Mouse (Mus musculus) ES-Bruce4 (cell line): Measurements from ENCODE around the gene Arhgef1. TPM values are rescaled to one million over a fixed set of nuclear protein-coding genes. Genes with fewer than 3 reads are reported as not detected.

Experiments used
- H3K27ac ChIP-seq: 2 replicates; pipeline ENCODE4 v1.5.1; 2012; ENCODE audit warnings: low read length, inconsistent platforms; ENCODE audit not compliant: insufficient read depth
- H3K27me3 ChIP-seq: 2 replicates; pipeline ENCODE4 v1.6.1; 2012; ENCODE audit warnings: mild to moderate bottlenecking, low read length, inconsistent platforms; ENCODE audit not compliant: control insufficient read depth, poor library complexity, insufficient read depth, severe bottlenecking
- H3K36me3 ChIP-seq: 2 replicates; pipeline ENCODE4 v1.6.1; 2012; ENCODE audit warnings: inconsistent platforms, mild to moderate bottlenecking, low read length, moderate library complexity; ENCODE audit not compliant: control insufficient read depth, poor library complexity, insufficient read depth, severe bottlenecking
- H3K4me1 ChIP-seq: one replicate; pipeline ENCODE4 v1.8.1; 2011; ENCODE audit warnings: low read length; ENCODE audit not compliant: control insufficient read depth, insufficient read depth
- H3K4me3 ChIP-seq: 2 replicates; pipeline ENCODE4 v1.5.1; 2011; ENCODE audit warnings: low read depth, mild to moderate bottlenecking, low read length
- H3K9ac ChIP-seq: 2 replicates; pipeline ENCODE4 v1.6.1; 2012; ENCODE audit warnings: low read depth, mild to moderate bottlenecking, inconsistent platforms; ENCODE audit not compliant: poor library complexity, severe bottlenecking
- H3K9me3 ChIP-seq: replicated peaks from 2 replicates; pipeline ENCODE4 v1.6.1; 2012; ENCODE audit warnings: mild to moderate bottlenecking, low read length, inconsistent platforms; ENCODE audit not compliant: control insufficient read depth, poor library complexity, insufficient read depth, severe bottlenecking
- CTCF ChIP-seq: IDR thresholded peaks from one replicate; pipeline ENCODE4 v1.8.1; 2011; ENCODE audit warnings: low read depth, low read length
- EP300 ChIP-seq: IDR thresholded peaks from 2 replicates; pipeline ENCODE4 v1.6.1; 2011; ENCODE audit warnings: low read depth, low read length; ENCODE audit not compliant: insufficient read depth
- POLR2A ChIP-seq: IDR thresholded peaks from one replicate; pipeline ENCODE4 v1.8.1; 2011; ENCODE audit warnings: low read length; ENCODE audit not compliant: insufficient read depth
- polyA plus RNA-seq: library from polyadenylated mRNA; stranded (reverse); fragments of >200 nt; gene quantifications from 2 replicates; pipeline ENCODE4 v1.2.4, GENCODE M21; 2011; ENCODE audit warnings: low read depth; ENCODE audit not compliant: missing spikeins, insufficient read depth, insufficient read length

The Arhgef1 gene
- polyA plus RNA-seq, 1 experiment: 90.5 TPM

DNA sequence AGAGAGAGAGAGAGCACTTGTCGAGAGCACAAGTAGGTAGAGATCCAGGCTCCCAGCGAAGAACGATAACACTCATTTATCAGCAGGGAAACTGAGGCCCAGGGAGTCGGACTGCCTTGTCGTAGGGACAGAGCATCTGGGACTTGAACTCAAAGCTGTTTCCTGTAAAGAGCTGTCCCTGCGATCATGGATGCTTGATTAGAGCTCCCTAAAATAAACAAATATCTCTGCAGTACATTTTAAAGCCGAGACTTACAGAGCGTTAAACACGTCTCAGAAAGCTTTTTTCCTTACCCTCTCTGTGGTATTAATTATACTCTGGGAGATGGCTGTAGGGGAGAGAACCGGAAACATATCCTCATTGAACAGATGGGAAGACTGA, 723 bp downstream of the Arhgef1 start:
- Histone ChIP-seq H3K9me3 (no peaks in the 10 kb centered on the region), H3K36me3 (no peaks in the 10 kb centered on the region), H3K4me1 (peaks cover 6% of the 10 kb centered on the region), H3K27ac (no peak overlapping the region), H3K27me3 (no peaks in the 10 kb centered on the region), H3K9ac (peak overlapping the region; percentile 77), H3K4me3 (peak overlapping the region; percentile 53)
- TF ChIP-seq CTCF (no peak), EP300 (no peak), POLR2A (no peak)

DNA sequence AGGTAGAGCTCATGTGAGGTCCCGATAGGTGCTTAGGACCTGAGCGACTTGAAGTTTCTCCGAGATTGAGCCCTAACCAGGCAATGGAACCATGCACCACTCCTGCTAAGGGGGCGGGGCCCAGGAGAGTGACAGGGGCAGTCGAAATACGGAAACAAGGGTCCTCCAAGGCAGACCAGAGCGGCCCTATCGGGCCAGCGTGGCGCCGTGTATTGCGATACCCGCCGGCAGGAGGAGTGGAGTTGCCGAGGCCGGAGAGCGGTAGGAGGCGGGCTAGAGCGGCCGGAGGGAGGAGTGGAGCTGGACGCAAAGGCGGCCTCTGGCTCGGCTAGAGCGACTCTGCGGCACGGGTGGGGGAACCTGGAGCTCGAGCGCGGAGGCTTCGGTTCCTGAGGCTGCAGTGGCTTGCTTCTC, 1.4 kb downstream of the Arhgef1 start:
- Histone ChIP-seq H3K9me3 (no peaks in the 10 kb centered on the region), H3K27ac (no peak overlapping the region), H3K27me3 (no peaks in the 10 kb centered on the region), H3K36me3 (peaks cover 4% of the 10 kb centered on the region; the same call in 1 of the 2 replicates), H3K4me1 (peaks cover 7% of the 10 kb centered on the region), H3K9ac (peak overlapping the region; percentile 65), H3K4me3 (peak overlapping the region; percentile 69)
- TF ChIP-seq POLR2A: no peak
- peak; percentile 20; the same call in 1 of the 2 replicates for TF ChIP-seq EP300
- TF ChIP-seq CTCF: no peak

DNA sequence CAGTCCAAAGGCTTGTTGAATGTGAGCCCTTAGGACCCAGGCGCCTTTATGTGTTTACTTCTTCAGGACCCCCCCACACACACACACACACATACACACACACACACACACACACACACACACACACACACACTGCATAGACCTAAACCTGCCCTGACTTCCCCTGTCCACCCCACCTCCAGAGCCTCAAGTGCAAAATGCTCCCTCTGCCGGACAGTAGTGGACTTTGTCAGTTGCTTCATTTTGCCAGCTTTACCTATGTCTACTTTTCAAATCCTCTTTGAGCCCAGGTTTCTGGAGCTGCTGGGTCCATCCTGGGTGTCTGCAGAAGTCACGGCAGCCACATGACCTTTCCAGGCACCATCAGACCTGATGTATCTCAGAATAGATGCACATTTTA, 2.2 kb downstream of the Arhgef1 start:
- TF ChIP-seq CTCF (peak; percentile 68), POLR2A (no peak)
- Histone ChIP-seq H3K9ac (peak overlapping the region; percentile 65; the same call in 1 of the 2 replicates), H3K27ac (no peak overlapping the region), H3K9me3 (no peaks in the 10 kb centered on the region), H3K4me3 (peak overlapping the region; percentile 33; the same call in 1 of the 2 replicates), H3K36me3 (peaks cover 10% of the 10 kb centered on the region; the same call in 1 of the 2 replicates), H3K4me1 (peaks cover 7% of the 10 kb centered on the region), H3K27me3 (no peaks in the 10 kb centered on the region)

DNA sequence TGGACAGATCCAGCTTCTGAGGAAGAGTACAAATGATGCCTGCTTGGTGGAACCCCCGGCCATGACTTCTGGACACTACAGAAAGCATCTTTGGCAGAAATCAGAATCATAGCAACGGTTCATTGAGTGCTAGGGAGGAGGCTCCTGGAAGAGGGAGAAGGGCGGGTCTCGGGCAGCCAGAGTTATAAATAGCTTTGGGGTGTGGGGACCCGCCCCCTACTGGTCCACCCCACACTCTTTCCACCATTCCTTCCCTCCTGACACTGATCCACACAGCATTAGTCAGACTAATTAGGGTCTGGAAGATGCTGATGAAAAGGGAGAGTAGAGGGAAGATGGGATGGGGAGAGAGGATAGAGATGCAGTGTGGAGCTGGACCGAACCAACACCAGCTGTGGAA, 3.8 kb downstream of the Arhgef1 start:
- Histone ChIP-seq H3K9me3 (no peaks in the 10 kb centered on the region), H3K9ac (no peak overlapping the region)
- TF ChIP-seq CTCF (no peak), POLR2A (no peak), EP300 (no peak)

DNA sequence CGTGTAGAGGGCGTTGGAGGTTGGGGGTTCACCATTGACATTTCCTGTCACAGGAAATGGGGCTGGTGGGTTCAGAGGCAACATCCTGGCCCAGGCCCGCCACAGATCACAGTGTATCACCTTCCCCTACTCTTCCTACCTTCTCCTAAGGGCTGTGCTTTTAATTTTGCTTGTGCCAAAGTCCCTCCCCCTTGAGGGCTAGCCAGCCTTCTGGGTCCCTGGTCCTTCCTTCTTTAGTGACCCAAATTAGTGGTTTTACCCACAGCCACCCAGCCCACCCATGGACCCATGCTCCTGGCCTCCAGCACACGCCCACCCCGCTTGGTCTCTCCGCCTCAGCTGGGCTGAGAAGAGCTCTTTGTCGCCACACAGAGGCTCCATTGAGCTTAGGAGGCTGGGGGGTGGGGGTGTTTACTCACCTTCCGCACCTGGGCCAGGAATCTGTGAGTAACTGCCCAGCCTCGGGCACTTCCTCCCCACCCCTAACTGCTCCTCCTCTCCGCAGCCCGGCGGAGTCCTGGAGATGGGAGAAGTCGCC, 4.6 kb downstream of the Arhgef1 start:
- H3K9me3 ChIP-seq: no peaks in the 10 kb centered on the region
- H3K4me3 ChIP-seq: peak overlapping the region; percentile 70
- peak overlapping the region; percentile 84 for H3K27ac ChIP-seq
- peaks cover 15% of the 10 kb centered on the region; the same call in 1 of the 2 replicates for H3K36me3 ChIP-seq
- TF ChIP-seq EP300 (peak; percentile 93), CTCF (peak; percentile 33), POLR2A (peak; percentile 19)
- peak overlapping the region; percentile 49 for H3K9ac ChIP-seq
- H3K4me1 ChIP-seq: peaks cover 7% of the 10 kb centered on the region
- H3K27me3 ChIP-seq: no peaks in the 10 kb centered on the region

More for the DNA sequence above, 3.8 kb downstream of the Arhgef1 start:
- Histone ChIP-seq H3K4me3 (peak overlapping the region; percentile 34), H3K36me3 (peaks cover 10% of the 10 kb centered on the region; the same call in 1 of the 2 replicates), H3K27ac (peak overlapping the region; percentile 82), H3K27me3 (no peaks in the 10 kb centered on the region), H3K4me1 (peaks cover 7% of the 10 kb centered on the region)

DNA sequence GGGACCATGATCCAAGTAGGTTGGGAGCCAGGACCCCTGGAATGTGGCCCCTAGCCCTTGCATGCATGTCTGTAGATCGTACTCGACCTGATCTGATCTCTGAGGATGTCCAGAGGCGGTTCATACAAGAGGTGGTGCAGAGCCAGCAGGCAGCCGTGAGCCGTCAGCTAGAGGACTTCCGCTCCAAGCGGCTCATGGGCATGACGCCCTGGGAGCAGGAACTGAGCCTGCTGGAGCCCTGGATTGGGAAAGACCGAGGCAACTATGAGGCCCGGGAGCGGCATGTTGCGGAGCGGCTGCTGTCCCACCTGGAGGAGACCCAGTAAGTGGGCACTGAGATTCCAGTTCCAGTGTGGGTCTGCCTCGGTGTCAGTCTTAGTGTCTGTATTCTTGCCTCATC, 9.8 kb downstream of the Arhgef1 start:
- Histone ChIP-seq H3K9me3 (no peaks in the 10 kb centered on the region), H3K4me3 (no peak overlapping the region), H3K27ac (no peak overlapping the region), H3K27me3 (no peaks in the 10 kb centered on the region), H3K4me1 (peaks cover 4% of the 10 kb centered on the region), H3K9ac (no peak overlapping the region), H3K36me3 (peaks cover 32% of the 10 kb centered on the region)
- TF ChIP-seq CTCF: no peak
- no peak for TF ChIP-seq EP300
- no peak for TF ChIP-seq POLR2A
